Mouse (Mus musculus) E14TG2a.4 (cell line): ENCODE measurements around the gene Osbpl9.

Experiments
- H3K27me3 ChIP-seq: 2 replicates; pipeline ENCODE4 v1.6.1; 2014; ENCODE audit warnings: low read length, control low read depth; ENCODE audit not compliant: insufficient read depth
- H3K36me3 ChIP-seq: 2 replicates; pipeline ENCODE4 v1.6.1; 2014; ENCODE audit warnings: low read length, control low read depth; ENCODE audit not compliant: insufficient read depth
- H3K4me1 ChIP-seq: replicated peaks from 2 replicates; pipeline ENCODE4 v1.6.1; 2014; ENCODE audit warnings: low read depth, low read length, control low read depth
- H3K4me3 ChIP-seq: replicated peaks from 2 replicates; pipeline ENCODE4 v1.5.1; 2014; ENCODE audit warnings: mild to moderate bottlenecking, low read length
- H3K9me3 ChIP-seq: 2 replicates; pipeline ENCODE4 v1.6.1; 2014; ENCODE audit warnings: low read length, control low read depth
- CTCF ChIP-seq: conservative IDR thresholded peaks from 2 replicates; pipeline ENCODE4 v1.5.1; 2014; ENCODE audit warnings: low read length
- NANOG ChIP-seq: IDR thresholded peaks from 2 replicates; pipeline ENCODE4 v1.6.1; 2014; ENCODE audit warnings: borderline replicate concordance, low read length, mixed read lengths
- POU5F1 ChIP-seq: IDR thresholded peaks from 2 replicates; pipeline ENCODE4 v1.6.1; 2014; ENCODE audit warnings: low read length, borderline replicate concordance

Gene Osbpl9

GRCm38 (mm10) chr4:109191598-109191997 lies 10.5 kb downstream of the Osbpl9 start:
- H3K9me3 ChIP-seq, result no peaks in the 10 kb centered on the region
- TF ChIP-seq NANOG, result no peak
- TF ChIP-seq CTCF, result no peak
- TF ChIP-seq POU5F1, result no peak
- 0 out of 2 replicates have a peak, but pooled peaks cover 2% of the 10 kb centered on the region for H3K4me1 ChIP-seq
- no peaks in the 10 kb centered on the region for H3K27me3 ChIP-seq
- no peak overlapping the region for H3K4me3 ChIP-seq
- H3K36me3 ChIP-seq, result no peaks in the 10 kb centered on the region

DNA sequence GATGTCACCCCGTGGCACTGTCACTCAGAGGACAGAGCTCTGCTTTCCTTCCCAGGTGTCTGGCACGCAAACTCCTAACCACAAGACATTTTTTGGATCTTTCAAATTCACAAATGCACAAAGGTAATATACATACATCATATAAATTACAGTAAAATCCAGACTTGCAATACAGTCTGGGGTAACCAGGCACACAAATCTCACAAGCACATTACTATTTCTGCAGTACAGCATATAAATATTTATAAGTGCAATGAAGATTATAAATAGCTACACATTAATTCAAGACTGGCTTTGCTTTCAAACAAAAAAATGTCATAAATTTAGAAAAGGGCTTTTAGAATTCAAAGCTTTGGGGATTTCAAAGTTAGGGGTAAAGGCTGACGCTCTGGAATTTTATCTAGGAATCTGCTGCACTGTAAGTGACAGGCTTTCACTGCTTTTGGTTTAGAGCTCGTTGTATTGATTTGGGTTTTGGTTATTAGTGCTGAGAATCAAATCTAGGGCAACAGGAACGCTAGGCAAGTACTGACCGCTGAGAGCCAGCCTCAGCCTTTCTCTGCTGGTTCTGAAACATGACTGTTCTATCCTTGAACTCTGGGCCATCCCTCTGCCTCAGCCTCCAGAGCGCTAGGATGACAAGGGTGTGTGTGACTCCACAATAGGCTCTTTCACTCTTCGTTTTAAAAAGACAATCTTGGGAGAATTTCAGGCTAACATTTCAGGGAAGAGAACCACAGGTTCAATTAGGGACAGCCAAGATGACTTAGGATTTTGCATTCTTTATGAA lies 16.3 kb downstream of the Osbpl9 start:
- no peaks in the 10 kb centered on the region for H3K4me1 ChIP-seq
- H3K36me3 ChIP-seq, result no peaks in the 10 kb centered on the region
- no peak overlapping the region for H3K4me3 ChIP-seq
- TF ChIP-seq POU5F1, result no peak
- no peak for TF ChIP-seq NANOG
- TF ChIP-seq CTCF, result no peak
- no peaks in the 10 kb centered on the region for H3K9me3 ChIP-seq
- H3K27me3 ChIP-seq, result no peaks in the 10 kb centered on the region

GRCm38 (mm10) chr4:109175677-109176076 lies 26.4 kb downstream of the Osbpl9 start:
- Histone ChIP-seq H3K4me1 (peaks cover 19% of the 10 kb centered on the region), H3K4me3 (no peak overlapping the region), H3K9me3 (no peaks in the 10 kb centered on the region), H3K27me3 (no peaks in the 10 kb centered on the region), H3K36me3 (no peaks in the 10 kb centered on the region)
- TF ChIP-seq NANOG (no peak), POU5F1 (no peak), CTCF (no peak)

DNA sequence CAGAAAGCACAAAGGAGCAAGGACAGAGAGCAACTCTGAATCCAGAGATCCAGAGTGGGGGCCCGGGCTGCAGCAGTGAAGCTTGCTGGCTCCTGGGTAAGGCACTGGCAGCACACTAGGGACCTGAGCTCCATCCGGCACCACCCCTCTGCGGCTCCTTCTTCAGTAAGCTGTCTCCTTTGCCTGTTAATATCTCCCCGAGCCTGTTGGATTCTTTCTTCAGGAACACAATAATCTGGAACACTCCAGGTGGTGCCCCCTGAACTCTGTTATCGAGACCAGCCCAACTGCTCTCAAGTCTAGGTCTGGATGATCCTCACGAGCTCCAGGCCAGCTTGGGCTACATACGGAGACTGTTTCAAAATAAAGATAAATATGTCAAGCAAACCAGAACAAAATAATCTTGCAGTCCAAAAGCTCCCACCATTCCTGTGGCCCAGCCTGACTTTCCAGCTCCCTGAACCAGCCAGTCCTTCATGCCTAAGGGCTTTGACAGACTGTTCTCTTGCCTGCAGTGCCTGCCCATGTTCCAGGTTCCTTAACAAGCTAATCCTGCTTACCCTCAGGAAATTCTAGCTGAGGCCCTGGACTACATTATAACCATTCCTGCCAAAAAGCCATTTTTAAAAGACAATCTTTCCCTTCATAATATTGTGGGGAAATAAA lies 28.2 kb downstream of the Osbpl9 start:
- Histone ChIP-seq H3K27me3 (no peaks in the 10 kb centered on the region), H3K4me1 (peaks cover 19% of the 10 kb centered on the region), H3K9me3 (no peaks in the 10 kb centered on the region), H3K4me3 (no peak overlapping the region), H3K36me3 (no peaks in the 10 kb centered on the region)
- TF ChIP-seq POU5F1, result no peak
- TF ChIP-seq NANOG, result no peak
- TF ChIP-seq CTCF, result no peak

DNA sequence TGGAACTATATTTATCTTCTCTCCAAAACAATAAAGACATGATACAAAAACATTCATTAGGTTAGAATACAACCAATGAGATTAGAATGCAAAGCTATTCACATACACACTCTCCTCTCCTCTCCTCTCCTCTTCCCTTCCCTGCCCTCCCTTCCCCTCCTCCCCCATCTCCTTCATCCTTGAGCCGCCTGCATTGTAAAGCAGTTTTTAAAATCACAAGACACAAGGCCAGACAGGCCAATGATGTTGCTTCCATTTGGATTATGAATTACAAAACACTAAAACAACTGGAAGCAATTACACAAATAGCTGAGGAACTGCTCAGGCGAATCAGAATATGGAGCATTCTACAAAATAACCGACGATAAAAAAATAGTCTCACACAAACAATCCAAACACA lies 28.7 kb downstream of the Osbpl9 start:
- peaks cover 19% of the 10 kb centered on the region for H3K4me1 ChIP-seq
- H3K27me3 ChIP-seq, result no peaks in the 10 kb centered on the region
- H3K9me3 ChIP-seq, result no peaks in the 10 kb centered on the region
- H3K4me3 ChIP-seq, result no peak overlapping the region
- no peaks in the 10 kb centered on the region for H3K36me3 ChIP-seq
- TF ChIP-seq POU5F1 (no peak), NANOG (no peak), CTCF (no peak)

DNA sequence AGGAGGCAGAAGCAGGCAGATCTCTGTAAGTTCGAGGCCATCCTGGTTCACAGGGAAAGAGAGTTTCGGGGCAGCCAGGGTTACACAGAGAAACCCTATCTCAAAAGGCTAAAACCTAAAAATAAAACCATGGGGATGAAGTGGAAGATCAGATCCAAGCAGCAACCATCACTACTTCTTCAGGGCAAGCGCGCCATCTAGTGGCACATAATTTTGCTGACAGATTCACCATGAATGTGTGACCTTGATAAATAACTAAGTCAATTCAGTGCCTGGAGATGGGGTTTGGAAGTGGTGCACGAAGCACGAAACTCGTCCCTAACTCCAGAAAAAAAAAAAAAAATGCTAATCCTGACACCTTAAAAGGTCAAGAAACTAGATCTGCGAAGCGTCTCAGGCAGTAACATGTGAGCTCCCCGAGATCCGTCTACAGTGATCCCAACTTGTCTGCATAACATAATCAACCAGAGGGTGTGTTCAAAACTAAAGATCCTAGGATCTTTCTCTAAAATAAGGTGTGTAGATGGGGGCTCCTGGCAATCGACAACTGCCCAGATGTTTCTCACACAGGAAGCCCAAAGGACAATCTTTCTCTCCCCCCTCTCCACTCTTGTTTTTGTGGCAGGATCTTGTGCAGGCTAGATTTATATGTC lies 36.4 kb downstream of the Osbpl9 start:
- Histone ChIP-seq H3K4me1 (peaks cover 16% of the 10 kb centered on the region), H3K36me3 (0 out of 2 replicates have a peak, but pooled peaks cover 7% of the 10 kb centered on the region), H3K4me3 (no peak overlapping the region), H3K9me3 (no peaks in the 10 kb centered on the region), H3K27me3 (no peaks in the 10 kb centered on the region)
- TF ChIP-seq POU5F1, result no peak
- TF ChIP-seq CTCF, result peak; percentile 67

DNA sequence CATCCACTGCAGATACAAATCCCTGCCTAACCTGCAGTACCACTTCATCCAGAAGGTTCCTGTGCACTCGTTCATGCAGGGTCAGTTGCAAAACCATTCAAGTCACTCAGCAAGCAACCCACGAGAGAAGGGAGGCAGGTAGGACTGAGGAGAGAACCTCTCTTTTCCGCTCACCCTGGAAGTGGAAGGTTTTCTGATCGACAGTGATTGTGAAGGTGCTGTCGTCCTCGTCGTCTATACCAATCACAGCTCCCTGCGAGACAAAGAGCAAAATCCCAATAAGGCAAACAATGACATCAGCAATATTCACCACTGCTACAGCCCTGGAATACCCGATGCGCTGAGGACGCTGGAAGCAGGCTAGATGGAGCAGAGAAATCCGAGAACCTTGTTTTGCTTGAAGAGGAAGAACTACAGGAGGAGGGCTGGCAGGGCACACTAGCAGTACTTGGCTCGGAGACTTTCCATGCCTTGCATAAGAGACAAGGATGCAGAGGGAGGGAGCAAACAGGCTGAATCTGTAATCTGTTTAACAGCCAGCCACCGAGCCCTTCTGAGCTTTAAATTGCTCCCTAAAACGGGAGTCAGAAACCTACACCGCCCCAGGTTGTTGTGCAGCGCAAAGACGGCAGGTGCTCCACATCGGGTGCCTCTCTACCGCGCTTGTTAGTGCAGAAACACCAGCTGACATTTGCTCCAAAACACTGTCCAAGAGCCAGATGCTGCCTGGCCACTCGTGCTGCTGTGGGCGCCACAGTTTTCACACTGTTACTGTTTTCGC lies 45.4 kb downstream of the Osbpl9 start:
- peaks cover 10% of the 10 kb centered on the region; the same call in 1 of the 2 replicates for H3K36me3 ChIP-seq
- no peaks in the 10 kb centered on the region for H3K9me3 ChIP-seq
- no peak for TF ChIP-seq NANOG
- peaks cover 16% of the 10 kb centered on the region for H3K4me1 ChIP-seq
- peak overlapping the region; percentile 30 for H3K4me3 ChIP-seq
- H3K27me3 ChIP-seq, result no peaks in the 10 kb centered on the region

GRCm38 (mm10) chr4:109156073-109156472 lies 46.0 kb downstream of the Osbpl9 start:
- Histone ChIP-seq H3K36me3 (peaks cover 10% of the 10 kb centered on the region; the same call in 1 of the 2 replicates), H3K27me3 (no peaks in the 10 kb centered on the region)
- no peak for TF ChIP-seq CTCF
- no peak for TF ChIP-seq POU5F1
- TF ChIP-seq NANOG, result no peak

More at GRCm38 (mm10) chr4:109156073-109156472, 46.0 kb downstream of the Osbpl9 start:
- H3K9me3 ChIP-seq, result no peaks in the 10 kb centered on the region
- peaks cover 18% of the 10 kb centered on the region for H3K4me1 ChIP-seq
- H3K4me3 ChIP-seq, result no peak overlapping the region
